Mouse (Mus musculus) forebrain, embryonic 15.5 days (tissue): ENCODE measurements around the gene Tbc1d4. TPM values are rescaled to one million over a fixed set of nuclear protein-coding genes. Genes with fewer than 3 reads are reported as not detected.
A peak's percentile ranks its signal among the peaks of the same experiment; 100 is the strongest.

Source experiments
- ATAC-seq: fragments of 200-750 bp; cut with Nextera tagmentation; replicated peaks from 2 replicates; pipeline ENCODE4 v1.8.0; 2017; ENCODE audit warnings: mild to moderate bottlenecking, moderate TSS enrichment, moderate library complexity
- H3K27ac ChIP-seq: fragments of 300-500 bp; sonication (generic); replicated peaks from 2 replicates; pipeline ENCODE4 v1.5.1; 2015; ENCODE audit warnings: mild to moderate bottlenecking, inconsistent platforms
- H3K27me3 ChIP-seq: fragments of 300-500 bp; sonication (generic); 2 replicates; pipeline ENCODE4 v1.6.1; 2015; ENCODE audit warnings: inconsistent platforms
- H3K36me3 ChIP-seq: fragments of 300-500 bp; sonication (generic); 2 replicates; pipeline ENCODE4 v1.6.1; 2015; ENCODE audit warnings: mild to moderate bottlenecking, inconsistent platforms
- H3K4me1 ChIP-seq: fragments of 300-500 bp; sonication (generic); 2 replicates; pipeline ENCODE4 v1.6.1; 2015; ENCODE audit warnings: inconsistent platforms
- H3K4me2 ChIP-seq: fragments of 300-500 bp; sonication (generic); replicated peaks from 2 replicates; pipeline ENCODE4 v1.6.1; 2015; ENCODE audit warnings: mild to moderate bottlenecking, inconsistent platforms
- H3K4me3 ChIP-seq: fragments of 300-500 bp; sonication (generic); 2 replicates; pipeline ENCODE4 v1.5.1; 2015; ENCODE audit warnings: mild to moderate bottlenecking, inconsistent platforms
- H3K9ac ChIP-seq: fragments of 300-500 bp; sonication (generic); replicated peaks from 2 replicates; pipeline ENCODE4 v1.6.1; 2015; ENCODE audit warnings: mild to moderate bottlenecking, inconsistent platforms
- H3K9me3 ChIP-seq: fragments of 300-500 bp; sonication (generic); 2 replicates; pipeline ENCODE4 v1.6.1; 2016; ENCODE audit warnings: inconsistent platforms
- WGBS: fragments of 180-500 bp; shearing (Covaris S2); methylation state at CpG from one replicate; pipeline ENCODE4 v1.1.7; 2015; ENCODE audit warnings: mixed read lengths; 5-methylcytosine and 5-hydroxymethylcytosine counted together
- polyA plus RNA-seq: library from polyadenylated mRNA; unstranded; fragments of >200 nt; fragmentation: Nextera tagmentation; extraction: Ambion mirVana; gene quantifications from 2 replicates; pipeline ENCODE4 v1.2.1, GENCODE M21; 2015

Gene Tbc1d4
- polyA plus RNA-seq, 1 experiment from 2014 or later, result 9.1 TPM

GRCm38 (mm10) chr14:101445205-101445604 lies 163.8 kb downstream of the Tbc1d4 start:
- no peak overlapping the region for H3K4me2 ChIP-seq
- H3K36me3 ChIP-seq, result no peaks in the 10 kb centered on the region
- ATAC-seq, result no peak
- 72% methylated on average over 5 of the region's 5 CpGs for WGBS
- no peaks in the 10 kb centered on the region for H3K9me3 ChIP-seq
- H3K27ac ChIP-seq, result no peak overlapping the region
- H3K4me3 ChIP-seq, result no peak overlapping the region
- H3K27me3 ChIP-seq, result no peaks in the 10 kb centered on the region
- no peak overlapping the region for H3K9ac ChIP-seq
- H3K4me1 ChIP-seq, result no peaks in the 10 kb centered on the region

- H3K36me3 ChIP-seq, result no peaks in the 10 kb centered on the region
- 39% methylated on average over 3 of the region's 3 CpGs for WGBS
- no peak overlapping the region for H3K4me2 ChIP-seq
- peak; percentile 91 for ATAC-seq
- no peaks in the 10 kb centered on the region for H3K27me3 ChIP-seq
- peak overlapping the region; percentile 38 for H3K27ac ChIP-seq
- H3K9ac ChIP-seq, result no peak overlapping the region
- no peaks in the 10 kb centered on the region for H3K9me3 ChIP-seq
- no peak overlapping the region for H3K4me3 ChIP-seq
- peaks cover 6% of the 10 kb centered on the region; the same call in 1 of the 2 replicates for H3K4me1 ChIP-seq
These were observed 171.1 kb downstream of the Tbc1d4 start for GRCm38 (mm10) chr14:101437925-101438324.

GRCm38 (mm10) chr14:101430536-101430935 lies 178.5 kb downstream of the Tbc1d4 start:
- WGBS, result 60% methylated on average over 5 of the region's 5 CpGs
- Histone ChIP-seq H3K4me2 (no peak overlapping the region), H3K9me3 (no peaks in the 10 kb centered on the region), H3K27me3 (no peaks in the 10 kb centered on the region), H3K9ac (no peak overlapping the region), H3K4me3 (no peak overlapping the region), H3K36me3 (no peaks in the 10 kb centered on the region), H3K27ac (peak overlapping the region; percentile 42), H3K4me1 (peaks cover 17% of the 10 kb centered on the region)
- peak; percentile 86 for ATAC-seq

GRCm38 (mm10) chr14:101428805-101429516 lies 180.0 kb downstream of the Tbc1d4 start:
- no peak overlapping the region for H3K4me2 ChIP-seq
- no peaks in the 10 kb centered on the region for H3K36me3 ChIP-seq
- 0 out of 2 replicates have a peak overlapping the region, but pooled peaks have one; percentile 46 for H3K27ac ChIP-seq
- H3K9me3 ChIP-seq, result no peaks in the 10 kb centered on the region
- H3K4me3 ChIP-seq, result no peak overlapping the region
- 26% methylated on average over 3 of the region's 3 CpGs for WGBS
- H3K27me3 ChIP-seq, result no peaks in the 10 kb centered on the region
- H3K4me1 ChIP-seq, result peaks cover 17% of the 10 kb centered on the region
- H3K9ac ChIP-seq, result no peak overlapping the region
- ATAC-seq, result peak; percentile 72

GRCm38 (mm10) chr14:101417679-101418078 lies 191.3 kb downstream of the Tbc1d4 start:
- Histone ChIP-seq H3K27me3 (no peaks in the 10 kb centered on the region), H3K4me3 (no peak overlapping the region), H3K9ac (no peak overlapping the region), H3K27ac (no peak overlapping the region), H3K9me3 (no peaks in the 10 kb centered on the region), H3K4me2 (no peak overlapping the region), H3K36me3 (no peaks in the 10 kb centered on the region), H3K4me1 (no peaks in the 10 kb centered on the region)
- no peak for ATAC-seq
- WGBS, result 87% methylated on average over 2 of the region's 2 CpGs

Other genes with a start within 250 kb of the Tbc1d4 start
- 101 and 103 TPM in 2 replicates for gene Commd6, start 31.5 kb upstream of the Tbc1d4 start, polyA plus RNA-seq
- 222 and 223 TPM in 2 replicates for gene Uchl3, start 44.8 kb upstream of the Tbc1d4 start, polyA plus RNA-seq
- gene Gm9922, start 120.6 kb upstream of the Tbc1d4 start, polyA plus RNA-seq, result 0.76 and 1.5 TPM in 2 replicates
- 12.8 and 14.4 TPM in 2 replicates for gene Lmo7, start 120.8 kb upstream of the Tbc1d4 start, polyA plus RNA-seq